Mouse (Mus musculus) small intestine, adult 2 months (tissue): ENCODE measurements at regions not wholly inside any gene's neighbourhood (a gene's known extent, or its start where the extent isn't known, plus 50 kb on each side); places are given as distances from the start of the nearest gene placed in this dataset.

Experiments used
- CTCF ChIP-seq: fragments of 200-500 bp; IDR thresholded peaks from 2 replicates; pipeline ENCODE4 v1.5.1; 2012; ENCODE audit warnings: low read depth, mild to moderate bottlenecking, control low read depth, inconsistent platforms, low read length, moderate library complexity, mixed read lengths; ENCODE audit not compliant: insufficient replicate concordance, insufficient read length; ENCODE audit errors: extremely low read depth
- POLR2A ChIP-seq: fragments of 200-500 bp; IDR thresholded peaks from 2 replicates; pipeline ENCODE4 v1.6.1; 2012; ENCODE audit warnings: low read depth, mild to moderate bottlenecking, control low read depth, inconsistent platforms, low read length, moderate library complexity

DNA sequence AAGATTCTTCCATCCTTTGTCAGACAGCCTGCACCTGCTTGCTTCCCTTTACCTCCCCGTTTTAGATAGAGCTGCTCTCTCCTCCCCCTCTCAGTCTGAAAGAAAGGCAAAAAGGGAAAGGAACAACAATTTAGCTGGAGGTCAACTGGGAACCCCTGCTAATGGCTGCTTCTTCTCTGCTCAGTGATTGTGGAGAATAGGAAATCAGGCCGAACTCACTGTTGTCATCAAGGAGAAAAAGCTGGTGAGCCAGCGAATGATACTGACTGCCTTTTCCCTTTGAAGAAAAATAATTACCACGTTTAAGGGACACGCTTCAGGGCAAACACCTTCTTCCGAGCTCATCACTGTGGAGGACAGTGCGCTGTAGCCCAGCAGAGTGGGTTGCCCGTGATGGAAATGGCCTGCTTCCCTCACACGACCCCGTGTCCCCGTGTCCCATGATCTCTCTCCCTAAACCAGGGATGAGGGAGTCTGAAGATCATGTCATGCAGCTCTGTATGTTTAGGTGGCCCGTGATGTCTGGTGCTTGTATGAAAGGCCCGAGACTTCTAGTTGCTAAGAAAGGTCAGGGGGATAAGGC is 183.8 kb upstream of the Sash1 start:
- TF ChIP-seq POLR2A (no peak), CTCF (no peak)
